Mouse (Mus musculus) frontal cortex, postnatal 14 days (tissue): ENCODE results near the gene Akr1b8.
A peak's percentile ranks its signal among the peaks of the same experiment; 100 is the strongest.
"Not testable (repeated sequence)": the region's sequence is repeated elsewhere in the genome, so short reads cannot be mapped to it uniquely, and the experiment has no call there.

Experiments used
- DNase-seq, 2 experiments: peaks; one replicate each; pipeline ENCODE4 v3.0.0; 2022; ENCODE audit warnings: low spot score in 2 of 2

The Akr1b8 gene

DNA sequence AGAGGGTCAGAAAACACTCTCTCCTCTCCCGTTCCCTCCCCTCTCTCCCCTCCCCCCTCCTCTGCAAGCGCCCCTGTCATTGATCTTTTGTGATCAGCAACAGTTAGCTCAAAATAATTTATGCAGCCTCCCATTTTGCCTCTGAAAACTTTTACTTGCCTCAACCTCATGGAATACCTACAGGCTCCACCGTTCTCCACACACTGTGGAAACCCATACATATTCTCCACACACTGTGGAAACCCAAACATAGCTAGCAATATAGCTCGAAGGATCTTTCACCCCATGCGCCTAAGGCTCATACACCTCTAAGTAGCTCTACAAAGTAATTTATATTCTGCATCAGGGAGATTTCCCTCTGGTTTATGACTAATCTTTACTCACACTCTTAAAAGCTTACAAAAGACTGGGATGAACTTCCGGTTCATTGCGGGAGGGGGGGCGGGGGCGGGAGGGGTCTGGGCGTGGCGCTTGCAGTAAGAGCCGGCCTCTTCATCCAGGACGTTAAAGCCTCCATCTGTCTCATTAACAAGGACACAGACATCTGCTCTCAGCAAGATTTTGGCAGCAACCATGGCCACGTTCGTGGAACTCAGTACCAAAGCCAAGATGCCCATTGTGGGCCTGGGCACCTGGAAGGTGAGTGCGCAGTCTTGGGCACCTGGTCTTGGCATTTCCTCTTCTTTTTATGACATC, at the start of gene Akr1b8:
Gene Akr1b8 (plus strand): TSS at position 462 of the 696 bp plus-strand sequence.
- no peak for DNase-seq

DNA sequence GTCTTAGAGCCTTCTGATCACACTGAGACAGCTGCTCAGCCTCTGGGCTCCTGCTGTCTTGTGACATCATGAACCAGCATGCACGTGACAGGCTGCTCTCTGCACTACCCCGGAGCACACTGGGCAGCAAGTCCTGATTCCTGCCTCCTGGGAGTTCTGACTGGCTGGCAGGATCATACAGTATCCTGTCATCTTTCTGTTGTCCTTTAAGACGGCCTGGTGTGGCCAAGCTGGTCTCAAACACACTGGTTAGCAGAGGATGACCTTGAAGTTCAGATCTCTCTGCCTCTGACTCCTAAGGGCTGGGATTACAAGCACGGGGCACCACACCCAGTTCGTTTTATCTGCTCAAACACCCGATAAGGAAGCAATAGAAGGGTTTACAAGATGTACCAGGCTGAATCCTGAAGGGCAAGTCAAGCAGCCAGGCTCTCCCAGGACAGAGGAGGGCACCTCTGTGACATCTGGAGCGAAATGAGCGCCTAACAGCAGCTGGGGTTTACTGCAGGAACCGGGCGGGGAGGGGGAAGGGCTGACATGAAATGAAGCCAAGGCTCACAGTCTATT, 49.2 kb upstream of the Akr1b8 start:
- DNase-seq: no peak

DNA sequence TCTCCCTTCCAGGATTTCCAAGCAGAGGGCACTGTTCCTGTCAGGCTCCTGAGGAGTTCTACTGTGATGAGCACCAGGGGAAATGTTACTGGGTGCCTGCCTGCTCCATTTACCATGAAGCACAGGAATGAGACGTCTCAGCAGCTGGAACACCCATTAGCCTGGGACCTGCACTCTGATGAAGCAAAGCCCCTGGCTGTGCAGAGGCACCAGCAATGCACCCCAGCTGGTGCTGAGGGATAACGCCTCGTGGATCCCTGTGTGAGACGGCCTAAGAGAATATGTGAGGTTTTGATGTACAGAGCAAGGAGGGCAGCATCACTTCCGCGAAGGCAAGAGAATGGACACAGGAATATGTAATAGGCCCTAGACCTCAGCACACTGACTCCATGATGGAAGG, 47.1 kb upstream of the Akr1b8 start:
- DNase-seq: no peak

DNA sequence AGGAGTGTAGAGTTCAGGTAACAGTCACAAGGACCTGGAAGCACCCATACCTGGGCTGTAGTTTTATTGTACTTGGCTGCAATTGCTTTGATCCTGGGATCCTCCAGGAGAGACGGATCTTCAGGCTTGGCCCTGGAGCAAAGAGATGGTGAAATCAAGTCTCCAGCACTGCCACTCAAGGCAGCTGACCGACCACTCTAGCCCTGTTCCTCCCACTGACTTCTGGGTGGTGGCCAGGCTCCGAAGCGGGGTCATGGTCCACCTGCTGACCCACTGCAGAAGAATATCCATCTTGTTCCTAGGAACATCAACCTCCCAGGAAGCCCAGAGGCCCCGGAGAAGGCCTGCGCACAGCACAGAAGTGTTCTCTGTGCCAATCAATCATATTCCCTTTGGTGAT, 44.4 kb upstream of the Akr1b8 start:
- DNase-seq: no peak

DNA sequence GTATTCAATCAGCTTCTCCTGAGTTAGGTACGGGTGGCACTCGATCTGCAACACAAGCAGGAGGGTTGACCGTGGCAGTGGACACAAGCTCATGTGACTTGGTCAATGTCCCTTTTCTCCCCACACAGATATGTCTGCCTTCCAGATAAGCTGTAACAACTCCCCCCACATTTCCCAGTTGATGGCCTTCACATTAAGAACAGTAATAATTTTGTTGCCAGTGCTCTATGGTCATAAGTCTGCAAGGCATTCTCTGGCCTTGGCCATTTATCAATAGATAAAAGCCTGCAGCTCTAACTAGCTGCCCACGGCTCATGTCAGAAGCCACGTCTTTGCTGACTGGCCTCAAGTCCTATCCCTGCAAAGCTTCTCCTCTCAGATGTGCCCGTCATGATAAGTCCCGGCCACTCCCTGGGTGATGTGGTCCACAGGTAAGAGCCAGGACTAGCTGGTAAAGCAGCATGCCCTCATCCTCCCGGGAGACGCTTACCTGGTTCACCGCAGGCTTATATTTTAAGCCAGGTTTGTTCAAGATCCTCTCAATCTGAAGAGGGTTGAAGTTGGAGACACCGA, 43.8 kb upstream of the Akr1b8 start:
- no peak for DNase-seq

DNA sequence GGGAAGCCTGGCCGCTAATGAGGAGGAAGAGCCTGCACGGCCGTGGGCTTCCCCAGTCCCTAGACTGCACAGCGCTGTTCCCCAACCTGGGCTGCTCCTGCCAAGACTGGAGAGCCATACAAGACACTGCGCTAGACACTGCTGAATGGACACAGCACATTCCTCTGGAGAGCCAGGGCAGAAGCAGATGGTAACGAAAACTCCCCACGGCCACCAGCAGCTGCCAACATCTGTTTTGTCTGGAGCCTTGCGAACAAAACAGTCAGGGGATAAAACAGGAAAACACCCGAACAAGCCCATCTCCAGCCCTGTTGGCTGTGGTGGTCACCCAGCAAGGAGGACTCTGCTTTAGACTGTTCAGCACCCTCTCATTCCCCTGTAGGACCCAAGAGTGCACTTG, 40.5 kb upstream of the Akr1b8 start:
- no peak for DNase-seq

DNA sequence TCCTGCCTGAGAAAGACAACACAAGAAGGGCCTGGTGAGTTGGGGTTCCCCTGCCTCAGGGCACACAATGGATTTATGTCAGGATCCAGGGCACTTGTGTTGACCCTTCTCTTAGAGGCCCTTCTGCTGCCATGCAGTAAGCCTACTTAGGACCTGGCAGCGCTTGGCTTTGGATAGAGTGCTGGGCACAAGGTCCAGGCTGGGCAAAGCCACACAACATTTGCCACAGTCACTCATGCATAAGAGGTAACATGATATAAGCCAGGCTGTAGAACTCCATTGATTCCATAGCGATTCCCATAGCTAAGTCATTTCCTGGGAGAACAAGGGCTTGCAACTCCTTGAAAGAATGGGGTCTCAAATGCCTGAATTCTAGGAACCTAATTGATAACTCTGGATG, 40.0 kb upstream of the Akr1b8 start:
- DNase-seq: no peak

DNA sequence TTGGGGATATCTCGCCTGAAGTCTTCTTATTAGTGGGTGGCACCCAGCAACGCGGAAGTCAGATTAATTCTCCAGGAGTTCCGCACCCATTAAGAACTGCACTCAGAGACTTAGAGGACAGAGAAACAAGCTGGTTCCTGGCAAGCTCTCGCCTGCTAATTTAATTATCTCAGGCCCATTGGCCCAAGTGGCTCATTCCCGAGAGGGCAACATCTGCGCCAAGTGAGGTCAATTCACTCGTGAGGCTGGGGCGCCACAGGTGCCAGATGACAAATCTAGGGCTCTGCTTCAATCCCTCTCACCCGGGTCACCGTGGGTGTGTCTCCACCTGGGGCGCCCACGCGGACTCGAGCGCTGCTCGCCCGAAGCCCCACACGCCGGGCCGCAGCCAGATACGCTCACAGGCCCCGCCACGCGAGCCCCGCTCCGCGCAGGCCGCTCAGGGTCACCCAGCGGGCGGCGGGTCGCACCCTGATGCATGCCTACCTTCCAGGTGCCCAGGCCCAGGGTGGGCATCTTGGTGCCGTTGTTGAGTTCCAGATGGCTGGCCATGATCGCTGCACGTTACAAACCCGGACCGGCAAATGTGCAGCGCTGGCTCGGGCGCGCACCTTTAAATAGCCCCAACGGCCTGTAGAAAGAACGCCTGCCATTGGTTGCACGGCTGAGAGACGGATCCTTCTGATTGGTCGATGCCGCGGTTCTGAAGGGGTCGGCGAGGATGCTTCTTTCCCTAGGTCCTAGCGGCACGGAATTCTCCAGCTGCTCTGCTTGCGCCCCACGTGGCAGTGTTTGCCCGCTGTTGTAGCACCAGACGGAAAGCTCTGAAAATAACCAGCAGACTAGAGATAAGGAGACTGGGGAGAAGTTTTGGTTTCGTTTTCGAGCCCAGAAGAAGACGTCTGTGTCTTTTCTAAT, 36.8 kb upstream of the Akr1b8 start, which contains the start of gene Akr1b3:
Gene Akr1b3 (minus strand): TSS at position 625 of the 918 bp plus-strand sequence.
- DNase-seq: peak; percentile 86

DNA sequence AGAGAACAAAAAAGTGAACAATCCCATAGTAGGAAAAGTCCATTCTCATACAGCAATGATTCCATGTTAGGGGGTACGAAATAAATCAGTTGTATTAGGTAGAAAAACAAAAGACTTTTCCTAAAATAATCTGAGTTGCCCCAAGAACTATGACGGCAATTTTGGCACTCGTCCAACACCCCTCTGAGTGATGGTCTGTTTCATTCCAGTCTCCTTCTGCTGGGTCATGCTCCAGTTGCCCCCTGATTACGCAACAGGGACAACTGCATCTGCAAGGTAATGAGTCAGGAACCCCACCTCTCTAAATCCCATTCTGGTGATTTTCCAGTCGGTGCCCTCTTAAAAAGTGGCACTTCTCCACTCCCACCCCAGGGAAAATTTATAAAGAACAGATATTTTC, 35.7 kb upstream of the Akr1b8 start:
- DNase-seq: no peak

DNA sequence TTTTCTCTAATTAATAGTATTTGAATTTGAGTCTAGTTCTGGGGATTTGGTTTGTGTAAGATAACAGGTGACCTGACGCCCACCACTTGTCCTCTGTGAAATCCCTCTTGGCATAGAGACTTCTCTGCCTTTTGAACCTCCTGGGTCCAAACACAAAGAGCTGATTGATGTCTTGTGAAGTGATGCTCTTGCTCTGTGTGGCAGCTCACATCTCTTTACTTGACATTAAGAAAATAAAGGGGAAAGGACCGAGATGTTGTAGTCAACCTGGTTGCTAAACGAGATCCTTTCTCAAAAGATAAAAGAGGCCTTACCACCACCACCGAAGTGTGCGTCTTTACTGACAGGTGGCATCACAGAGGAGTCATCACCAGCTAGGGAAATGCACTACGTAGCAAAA, 35.3 kb upstream of the Akr1b8 start:
- no peak for DNase-seq

DNA sequence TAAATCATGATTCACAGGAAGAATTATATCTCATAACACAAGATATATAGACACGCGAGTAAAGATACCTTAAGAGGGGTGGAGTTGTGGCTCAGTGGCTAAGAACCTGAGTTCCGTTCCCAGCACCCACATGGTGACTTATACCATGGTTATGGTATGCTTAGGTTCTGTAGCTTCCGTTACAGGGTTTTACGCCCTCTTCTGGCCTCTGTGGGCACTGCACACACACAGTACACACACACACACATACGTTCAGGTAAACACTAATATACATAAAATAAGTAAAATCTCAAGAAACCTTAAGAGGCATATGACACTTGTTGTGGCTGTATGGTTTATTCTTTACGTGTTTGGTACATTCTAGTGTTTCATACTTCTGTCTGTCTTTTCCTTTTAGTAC, 31.8 kb upstream of the Akr1b8 start:
- DNase-seq: no peak

DNA sequence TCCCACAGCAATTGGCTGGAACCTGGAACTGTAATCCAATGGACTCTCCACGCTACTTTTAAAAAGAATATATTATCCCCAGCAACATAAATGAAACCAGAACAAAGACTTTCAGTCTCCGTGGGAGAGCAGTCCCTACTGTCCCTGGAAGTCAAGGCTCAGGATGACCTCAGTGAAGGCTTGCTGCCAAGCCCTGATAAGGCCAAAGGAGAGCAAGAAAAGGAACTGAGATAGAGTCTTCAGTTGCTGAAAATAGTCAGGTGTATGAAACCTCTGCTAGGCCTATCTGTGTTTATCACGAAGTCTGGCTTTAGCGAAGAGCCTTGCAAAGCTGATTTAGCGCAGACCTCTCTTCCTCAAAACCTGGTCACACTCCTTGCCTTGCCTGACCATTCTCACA, 22.5 kb upstream of the Akr1b8 start:
- no peak for DNase-seq

DNA sequence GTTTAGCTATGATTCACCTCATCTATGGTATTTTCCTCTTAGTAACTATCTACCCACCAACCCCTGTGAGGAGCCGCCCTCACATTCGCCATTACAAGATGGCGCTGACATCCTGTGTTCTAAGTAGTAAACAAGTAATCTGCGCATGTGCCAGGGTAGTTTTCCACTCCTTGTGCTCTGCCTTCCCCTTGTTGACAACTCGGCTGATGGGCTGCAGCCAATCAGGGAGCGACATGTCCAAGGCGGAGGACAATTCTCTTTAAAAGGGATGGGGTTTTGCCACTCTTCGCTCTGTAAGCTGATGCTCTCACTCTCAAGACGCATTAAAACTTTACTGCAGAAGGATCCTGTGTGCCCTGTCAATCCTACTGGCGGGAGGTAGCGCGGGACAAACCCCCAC, 22.1 kb upstream of the Akr1b8 start:
- not testable (repeated sequence) for DNase-seq

DNA sequence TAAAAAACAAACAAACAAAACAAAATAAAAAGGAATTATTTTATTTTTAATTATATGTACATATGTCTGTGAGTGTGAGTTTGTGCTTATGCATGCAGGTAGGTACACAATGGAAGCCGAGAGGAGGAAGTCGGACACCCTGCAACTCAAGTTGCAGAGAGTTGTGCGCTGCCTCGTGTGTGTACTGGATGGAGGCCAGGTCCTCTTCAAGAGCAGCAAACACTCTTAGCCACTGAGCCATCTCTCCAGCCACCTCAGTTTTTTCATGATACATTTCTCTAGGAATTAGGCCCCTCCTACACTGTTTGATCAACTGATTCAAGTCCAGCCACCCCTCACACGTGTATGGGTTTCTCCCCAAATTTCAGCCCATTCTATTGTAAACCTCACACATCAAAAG, 19.2 kb upstream of the Akr1b8 start:
- DNase-seq: no peak

DNA sequence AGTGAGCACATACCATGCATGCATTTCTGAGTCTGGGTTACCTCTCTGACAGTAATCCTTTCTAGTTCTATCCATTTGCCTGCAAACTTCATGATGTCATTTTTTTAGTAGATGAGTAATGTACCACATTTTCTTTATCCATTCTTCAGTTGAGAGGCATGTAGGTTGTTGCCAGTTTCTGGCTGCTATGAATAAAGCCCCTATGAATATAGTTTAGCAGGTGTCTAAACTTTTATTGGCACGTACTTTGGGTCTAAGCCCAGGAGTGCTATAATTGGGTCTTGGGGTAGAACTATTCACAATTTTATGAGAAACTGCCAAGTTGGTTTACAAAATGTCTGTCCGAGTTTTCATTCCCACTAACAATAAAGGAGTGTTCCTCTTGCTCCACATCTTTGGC, 16.1 kb upstream of the Akr1b8 start:
- no peak for DNase-seq

DNA sequence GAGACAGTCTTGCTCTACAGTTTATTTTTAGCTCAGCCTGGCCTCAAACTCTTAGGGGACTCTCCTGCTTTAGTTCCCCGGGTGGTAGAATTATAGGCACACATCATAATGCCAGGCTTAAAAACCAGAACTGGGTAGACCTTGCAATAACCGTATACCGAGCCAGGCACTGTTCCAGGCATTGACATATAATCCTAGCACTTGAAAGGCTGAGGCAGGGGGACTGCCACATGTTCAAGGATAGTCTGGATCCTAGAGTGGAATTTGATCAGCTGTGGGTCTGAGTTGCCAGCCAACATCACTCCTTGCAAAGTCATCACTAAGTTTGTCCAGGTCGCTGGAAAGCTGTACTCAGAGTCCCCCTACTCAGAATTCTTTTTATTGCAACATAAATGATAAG, 11.9 kb upstream of the Akr1b8 start:
- no peak for DNase-seq

DNA sequence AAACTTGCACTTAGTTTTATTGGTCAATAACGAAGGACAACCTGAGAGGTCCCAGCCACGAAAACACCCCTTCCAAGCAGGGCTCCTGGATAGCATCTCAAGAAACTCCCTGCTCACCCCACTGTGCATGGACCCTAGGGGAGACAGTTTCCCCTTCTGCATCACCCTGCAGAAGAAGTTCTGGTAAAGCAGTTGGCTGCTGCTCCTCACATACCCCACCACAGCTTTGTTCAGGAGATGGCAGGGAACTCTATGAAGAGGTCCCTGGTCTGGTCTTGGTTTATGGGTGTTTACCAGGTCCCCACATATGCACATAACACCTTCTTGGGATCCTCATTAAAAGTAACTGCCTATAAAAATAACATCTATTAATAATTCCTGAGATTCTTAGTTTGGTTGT, 11.4 kb upstream of the Akr1b8 start:
- no peak for DNase-seq

DNA sequence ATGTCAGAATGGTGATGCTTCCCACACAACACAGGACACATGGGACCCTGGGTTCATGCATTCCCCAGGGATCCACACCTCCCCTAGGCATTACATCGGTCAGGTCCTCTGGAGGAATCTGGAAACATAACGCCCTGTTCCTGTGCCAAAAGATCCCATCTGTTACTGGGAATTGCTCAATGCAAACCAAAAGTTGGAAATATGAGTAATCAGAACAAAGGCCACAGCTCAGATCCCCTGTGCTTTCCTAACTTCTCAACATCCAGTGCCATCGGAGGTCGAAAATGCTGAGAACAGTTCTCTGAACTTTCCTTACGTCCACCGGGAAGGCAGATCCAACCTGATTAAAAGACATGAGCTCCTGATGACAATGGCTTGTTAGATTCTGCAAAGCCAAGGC, 10.5 kb upstream of the Akr1b8 start:
- no peak for DNase-seq

DNA sequence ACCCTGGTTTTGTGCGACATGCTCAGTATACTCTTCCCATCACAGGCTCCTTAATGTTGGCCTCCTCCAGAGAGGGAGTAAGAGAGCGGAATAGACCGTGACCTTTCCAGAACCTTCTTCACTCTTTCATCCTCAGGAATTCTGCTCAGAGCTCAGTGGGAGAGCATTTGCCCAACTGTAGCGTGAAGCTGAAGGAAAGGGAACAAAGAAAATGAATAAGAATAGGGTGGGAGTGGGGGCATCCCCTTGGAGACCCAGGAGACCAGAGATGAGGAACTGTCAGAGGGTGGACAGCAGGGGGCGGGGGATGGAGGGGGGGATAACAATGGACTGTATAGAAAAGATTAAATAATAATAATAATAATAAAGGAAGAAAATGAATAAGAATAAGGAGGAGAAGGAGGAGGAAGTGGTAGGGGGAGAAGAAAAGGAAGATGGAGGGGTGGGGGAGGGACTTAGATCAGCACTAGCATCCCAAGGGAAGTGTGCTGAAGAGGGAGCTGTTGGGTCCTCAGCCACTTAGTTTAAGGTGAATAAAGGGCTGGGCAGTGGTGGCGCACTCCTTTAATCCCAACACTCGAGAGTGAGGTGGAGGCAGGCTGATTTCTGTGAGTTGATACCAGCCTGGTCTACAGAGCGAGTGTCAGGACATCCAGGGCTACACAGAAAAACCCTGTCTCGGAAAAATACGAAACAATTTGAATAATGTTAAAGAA, 9.6 kb upstream of the Akr1b8 start:
- DNase-seq: no peak

DNA sequence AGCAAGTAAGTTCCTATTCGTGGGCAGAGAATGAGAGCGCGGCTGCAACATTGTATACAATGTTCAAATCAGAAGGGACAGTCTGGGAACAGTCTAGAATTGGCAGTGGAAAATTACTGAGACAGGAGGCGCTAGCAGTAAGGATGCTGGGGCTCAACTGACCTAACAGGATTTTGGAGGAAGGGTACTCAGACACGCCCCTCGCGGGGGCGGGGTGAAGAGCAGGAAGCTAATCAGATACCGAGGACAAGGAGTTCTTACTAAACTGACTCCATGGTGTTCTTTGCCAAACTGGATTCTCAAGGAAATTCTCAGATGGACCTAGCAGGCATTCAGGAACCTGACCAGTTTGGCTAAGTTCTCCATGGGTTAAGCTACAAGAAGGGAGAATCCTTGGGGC, 9.0 kb upstream of the Akr1b8 start:
- no peak for DNase-seq

DNA sequence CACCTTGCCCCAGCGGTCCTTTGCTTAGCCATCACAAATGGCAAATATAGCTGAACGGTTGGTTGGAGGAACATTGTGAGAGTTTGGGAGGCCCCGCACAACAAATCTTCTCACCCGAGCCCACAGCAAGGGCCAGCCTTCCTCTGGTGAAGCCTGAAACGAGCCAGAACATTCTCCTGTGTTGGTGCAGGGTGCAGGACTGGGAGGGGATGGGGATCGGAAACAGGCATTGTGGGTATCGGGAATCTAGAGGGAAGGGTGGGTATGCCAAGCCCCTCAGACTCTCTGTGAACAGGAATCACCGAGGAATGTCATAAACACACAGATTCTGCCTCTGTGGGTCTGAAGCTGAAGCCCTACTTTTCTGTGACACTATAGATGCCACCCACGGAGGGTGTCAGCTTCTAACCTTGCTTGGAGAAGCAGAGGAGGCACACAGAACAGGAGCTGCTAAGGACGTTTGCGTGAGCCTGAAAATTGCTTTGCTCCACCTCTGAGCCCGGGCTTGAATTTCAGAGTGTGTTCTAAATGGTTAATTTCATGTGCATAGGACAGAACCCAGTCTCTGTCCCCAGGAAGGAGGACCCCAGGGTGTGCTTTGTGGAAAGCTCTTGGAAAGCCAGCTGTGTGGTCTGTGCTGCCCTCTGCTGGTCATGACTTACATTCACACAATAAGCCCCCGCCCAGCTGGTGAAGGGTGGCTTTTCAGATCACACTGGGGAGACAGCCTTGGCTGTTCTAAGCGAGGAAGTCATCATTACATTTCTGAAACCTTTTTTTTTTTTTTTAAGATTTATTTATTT, 7.6 kb upstream of the Akr1b8 start:
- peak; percentile 59 to 73 for DNase-seq
